Mouse (Mus musculus): ENCODE data around the gene Anks1. TPM values are rescaled to one million over a fixed set of nuclear protein-coding genes. Genes with fewer than 3 reads are reported as not detected.
A peak's percentile ranks its signal among the peaks of the same experiment; 100 is the strongest.

The Anks1 gene
- polyA plus RNA-seq, 1 experiment from 2014 or later: 16.5 TPM

DNA sequence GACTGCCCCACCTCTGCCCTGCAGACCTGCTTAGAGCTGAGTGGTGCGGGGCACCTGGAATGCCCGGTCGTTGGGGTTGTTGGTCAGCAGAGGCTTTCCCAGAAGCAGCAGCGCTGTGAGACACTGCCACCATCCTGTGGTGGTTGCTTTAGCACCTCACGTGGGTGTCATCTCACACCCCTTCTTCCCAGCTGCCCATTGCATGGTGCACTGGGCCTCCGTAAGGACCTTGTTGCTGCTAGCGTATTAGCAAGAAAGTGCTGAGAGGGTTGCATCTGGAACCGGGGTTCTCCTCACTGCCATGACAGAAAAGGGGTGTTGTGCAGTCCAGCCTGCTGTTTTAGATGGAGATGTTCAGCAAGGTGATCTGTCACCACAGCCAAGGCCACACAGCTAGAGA, 97.1 kb downstream of the Anks1 start:
- Histone ChIP-seq H3K4me2 (replicated peaks) (peak overlapping the region; percentile 60), H3K9ac (no peak overlapping the region), H3K4me3 (no peak overlapping the region), H3K4me1 (peaks cover 68% of the 10 kb centered on the region), H3K36me3 (peaks cover 28% of the 10 kb centered on the region), H3K9me3 (no peaks in the 10 kb centered on the region), H3K27me3 (no peaks in the 10 kb centered on the region), H3K27ac (peak overlapping the region; percentile 93)
- 66% methylated on average over 8 of the region's 8 CpGs for WGBS
- no peak for ATAC-seq (ENCODE audit: low FRiP score, low read depth)

DNA sequence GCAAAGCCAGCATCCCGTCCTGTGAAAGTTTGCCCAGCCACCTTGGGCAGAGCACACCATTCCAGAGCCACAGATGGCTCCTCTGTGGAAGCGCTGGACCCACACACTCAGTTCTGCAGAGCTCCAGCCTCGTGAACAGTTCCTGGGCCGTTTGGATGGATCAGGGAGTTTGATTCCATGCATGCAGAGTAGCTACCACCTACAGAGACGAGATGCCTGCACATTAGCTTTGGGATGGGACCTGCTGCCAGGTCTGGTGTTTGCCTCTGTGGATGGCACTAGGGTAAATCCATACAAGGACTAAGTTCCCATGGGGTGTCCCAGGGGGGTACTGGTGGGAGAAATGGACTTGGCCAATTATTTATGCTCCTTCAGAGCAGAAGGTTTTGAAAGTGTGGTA, 97.5 kb downstream of the Anks1 start:
- H3K36me3 ChIP-seq: peaks cover 28% of the 10 kb centered on the region
- peak overlapping the region; percentile 48; the same call in 1 of the 2 replicates for H3K9ac ChIP-seq
- 54% methylated on average over 5 of the region's 5 CpGs for WGBS

DNA sequence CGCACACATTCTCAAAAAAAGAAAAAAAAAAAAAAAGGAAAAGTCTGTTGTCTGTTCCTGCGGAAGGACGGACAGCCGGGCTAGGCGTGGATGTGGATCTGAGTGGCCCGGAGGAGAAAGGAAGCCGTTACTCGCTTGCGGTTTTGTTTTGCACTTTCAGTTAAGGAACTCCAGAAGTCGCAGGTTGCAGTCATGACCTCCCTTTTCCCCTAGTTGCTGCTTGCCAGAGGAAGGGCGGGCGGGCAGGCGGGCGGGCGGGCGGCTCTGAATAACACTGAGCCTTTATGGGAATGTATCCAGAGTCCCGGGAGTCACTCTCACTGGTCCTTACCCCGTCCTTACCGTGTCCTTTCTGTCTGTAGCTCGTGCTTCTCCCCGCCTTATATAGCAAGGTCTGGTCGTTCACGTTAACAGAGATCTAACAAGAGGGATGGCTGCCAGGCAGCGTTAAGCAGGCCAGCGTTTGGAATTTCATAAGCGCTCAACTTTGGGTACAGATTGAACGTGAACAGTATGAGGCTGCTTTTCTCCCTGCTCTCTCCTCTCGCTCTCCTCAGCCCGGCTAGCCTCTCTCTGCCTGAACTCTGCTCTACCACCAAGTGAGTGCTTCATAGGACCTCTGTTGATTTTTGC, 98.2 kb downstream of the Anks1 start:
- peak overlapping the region; percentile 93 for H3K27ac ChIP-seq
- peak overlapping the region; percentile 60 for H3K4me2 ChIP-seq (replicated peaks)
- H3K27me3 ChIP-seq: no peaks in the 10 kb centered on the region
- H3K9ac ChIP-seq: peak overlapping the region; percentile 60
- peaks cover 28% of the 10 kb centered on the region for H3K36me3 ChIP-seq
- peak overlapping the region; percentile 26 for H3K4me3 ChIP-seq
- no peaks in the 10 kb centered on the region for H3K9me3 ChIP-seq
- WGBS: 6% methylated on average over 29 of the region's 29 CpGs
- H3K4me1 ChIP-seq: peaks cover 59% of the 10 kb centered on the region
- peak; percentile 76 for ATAC-seq (ENCODE audit: low FRiP score, low read depth)

More for the DNA sequence above, 97.5 kb downstream of the Anks1 start:
- no peaks in the 10 kb centered on the region for H3K27me3 ChIP-seq
- no peaks in the 10 kb centered on the region for H3K9me3 ChIP-seq
- ATAC-seq (ENCODE audit: low FRiP score, low read depth): 0 out of 2 replicates have a peak, but pooled peaks have one; percentile 4
- peak overlapping the region; percentile 93 for H3K27ac ChIP-seq
- H3K4me3 ChIP-seq: 0 out of 2 replicates have a peak overlapping the region, but pooled peaks have one; percentile 26
- peaks cover 65% of the 10 kb centered on the region for H3K4me1 ChIP-seq
- peak overlapping the region; percentile 60 for H3K4me2 ChIP-seq (replicated peaks)

DNA sequence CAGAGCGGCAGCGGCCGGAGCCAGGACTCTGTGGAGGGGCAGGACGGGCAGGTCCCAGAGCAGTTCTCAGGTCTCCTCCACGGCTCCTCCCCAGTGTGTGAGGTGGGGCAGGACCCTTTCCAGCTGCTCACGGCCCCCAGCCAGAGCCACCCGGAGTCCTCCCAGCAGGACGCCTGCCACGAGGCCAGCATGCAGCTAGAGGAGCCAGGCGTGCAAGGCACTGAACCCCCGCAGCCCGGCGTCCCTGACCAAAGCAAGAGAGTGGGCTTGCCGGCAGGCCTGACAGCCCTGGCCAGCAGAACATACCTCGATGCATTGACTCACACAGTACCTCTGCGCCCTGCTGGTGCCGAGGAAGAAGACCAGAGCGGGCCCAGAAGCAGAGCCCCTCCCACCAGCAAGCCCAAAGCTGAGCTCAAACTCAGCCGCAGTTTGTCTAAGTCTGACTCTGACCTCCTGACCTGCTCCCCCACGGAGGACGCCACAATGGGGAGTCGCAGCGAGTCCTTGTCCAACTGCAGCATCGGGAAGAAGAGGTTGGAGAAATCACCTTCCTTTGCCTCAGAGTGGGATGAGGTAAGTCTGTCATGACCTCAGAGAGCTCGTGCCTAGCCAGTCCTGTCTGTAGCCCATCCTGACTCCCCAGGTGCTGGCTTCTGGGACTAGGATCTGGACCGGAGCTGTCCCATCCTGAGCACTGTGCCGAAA, 98.9 kb downstream of the Anks1 start:
- H3K4me2 ChIP-seq (replicated peaks): peak overlapping the region; percentile 60
- H3K9ac ChIP-seq: peak overlapping the region; percentile 60
- H3K27ac ChIP-seq: peak overlapping the region; percentile 93
- peaks cover 22% of the 10 kb centered on the region for H3K36me3 ChIP-seq
- peaks cover 61% of the 10 kb centered on the region for H3K4me1 ChIP-seq
- WGBS: 30% methylated on average over 27 of the region's 27 CpGs
- ATAC-seq (ENCODE audit: low FRiP score, low read depth): peak; percentile 46; the same call in 1 of the 2 replicates
- no peaks in the 10 kb centered on the region for H3K27me3 ChIP-seq
- H3K4me3 ChIP-seq: peak overlapping the region; percentile 26
- H3K9me3 ChIP-seq: no peaks in the 10 kb centered on the region

DNA sequence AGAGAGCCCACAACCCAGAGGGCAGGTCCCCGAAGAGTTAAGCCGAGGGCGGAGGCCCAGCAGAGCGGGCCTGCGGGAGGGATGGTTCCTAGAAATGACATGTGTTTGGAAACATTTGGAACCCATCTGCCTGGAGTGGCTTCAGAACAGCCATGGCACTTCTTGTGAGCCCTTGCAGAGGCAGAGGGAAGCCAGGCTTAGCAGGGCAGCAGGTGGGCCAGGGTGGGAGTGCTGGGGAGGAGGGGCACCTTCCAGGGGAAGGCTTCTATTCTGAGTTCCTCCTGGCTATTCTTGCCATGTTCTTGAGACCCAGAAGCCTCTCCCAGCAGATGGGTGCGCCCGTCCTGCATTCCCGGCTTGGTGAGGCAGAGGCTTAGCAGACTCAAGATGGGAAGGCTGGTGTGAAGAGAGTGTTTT, 99.5 kb downstream of the Anks1 start:
- H3K27ac ChIP-seq: peak overlapping the region; percentile 93; the same call in 1 of the 2 replicates
- H3K9me3 ChIP-seq: no peaks in the 10 kb centered on the region
- WGBS: 60% methylated on average over 8 of the region's 8 CpGs
- peaks cover 66% of the 10 kb centered on the region for H3K4me1 ChIP-seq
- no peak for ATAC-seq (ENCODE audit: low FRiP score, low read depth)
- H3K9ac ChIP-seq: peak overlapping the region; percentile 60
- peak overlapping the region; percentile 26 for H3K4me3 ChIP-seq
- peak overlapping the region; percentile 60 for H3K4me2 ChIP-seq (replicated peaks)
- H3K36me3 ChIP-seq: peaks cover 20% of the 10 kb centered on the region
- no peaks in the 10 kb centered on the region for H3K27me3 ChIP-seq

DNA sequence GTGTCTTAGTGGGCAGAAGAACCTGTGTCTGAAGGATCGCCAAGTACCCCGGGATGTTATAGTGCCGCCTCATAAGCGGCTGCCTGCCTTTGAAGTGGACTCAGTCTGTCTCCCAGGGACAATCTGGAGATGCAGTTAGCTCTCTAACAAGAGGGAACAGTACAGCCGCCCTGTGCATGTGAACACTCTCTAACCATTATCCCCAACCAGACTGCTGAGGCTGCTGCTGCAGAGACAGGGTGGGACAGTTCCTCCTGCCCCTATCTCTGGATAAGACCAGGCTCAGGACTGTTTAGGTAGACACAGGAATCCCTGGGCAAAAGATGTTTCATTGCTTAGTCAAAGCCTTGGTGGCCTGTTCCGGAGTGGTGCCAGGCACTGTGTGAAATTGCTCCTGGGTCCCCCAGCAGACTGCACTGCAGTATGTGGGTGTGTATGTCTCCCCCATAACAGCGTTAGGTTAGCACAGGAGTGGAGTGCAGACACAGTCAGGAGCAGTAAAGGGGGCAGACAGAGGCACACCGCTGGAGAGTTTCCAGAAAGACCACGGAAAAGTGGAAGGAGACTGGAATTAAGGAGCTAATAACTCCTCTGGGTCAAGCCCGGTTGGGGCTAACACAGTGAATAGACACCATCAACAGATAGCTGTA, 100.1 kb downstream of the Anks1 start:
- Histone ChIP-seq H3K4me2 (replicated peaks) (peak overlapping the region; percentile 60), H3K4me1 (peaks cover 73% of the 10 kb centered on the region), H3K27me3 (no peaks in the 10 kb centered on the region), H3K36me3 (peaks cover 16% of the 10 kb centered on the region), H3K27ac (peak overlapping the region; percentile 28; the same call in 1 of the 2 replicates), H3K9ac (peak overlapping the region; percentile 60; the same call in 1 of the 2 replicates), H3K9me3 (no peaks in the 10 kb centered on the region), H3K4me3 (no peak overlapping the region; the same call in 1 of the 2 replicates)
- no peak for ATAC-seq (ENCODE audit: low FRiP score, low read depth)
- 73% methylated on average over 10 of the region's 10 CpGs for WGBS

DNA sequence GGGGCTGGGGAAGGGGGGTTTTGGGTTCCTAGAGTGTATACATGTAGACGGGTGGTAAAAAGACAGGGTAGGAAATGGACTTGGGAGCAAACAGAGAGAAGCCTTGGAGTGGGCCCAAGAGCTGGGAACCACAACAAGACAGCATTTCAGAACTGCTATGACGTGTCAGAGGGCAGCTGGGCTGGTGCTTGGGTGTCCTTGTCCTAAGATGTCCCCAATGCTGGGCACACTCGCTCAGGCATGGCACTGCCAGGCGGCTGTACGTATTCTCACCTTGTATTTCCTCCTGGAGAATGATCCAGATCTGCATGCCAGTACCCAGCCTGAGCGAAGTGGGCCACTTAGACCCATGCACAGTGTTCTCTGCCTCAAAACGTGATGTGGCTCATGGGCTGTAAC, 100.6 kb downstream of the Anks1 start:
- Histone ChIP-seq H3K27me3 (no peaks in the 10 kb centered on the region), H3K4me2 (replicated peaks) (peak overlapping the region; percentile 60), H3K4me1 (peaks cover 78% of the 10 kb centered on the region), H3K36me3 (peaks cover 16% of the 10 kb centered on the region), H3K9me3 (no peaks in the 10 kb centered on the region), H3K4me3 (no peak overlapping the region; the same call in 1 of the 2 replicates), H3K27ac (no peak overlapping the region; the same call in 1 of the 2 replicates), H3K9ac (no peak overlapping the region)
- no peak for ATAC-seq (ENCODE audit: low FRiP score, low read depth)
- WGBS: 89% methylated on average over 7 of the region's 7 CpGs

DNA sequence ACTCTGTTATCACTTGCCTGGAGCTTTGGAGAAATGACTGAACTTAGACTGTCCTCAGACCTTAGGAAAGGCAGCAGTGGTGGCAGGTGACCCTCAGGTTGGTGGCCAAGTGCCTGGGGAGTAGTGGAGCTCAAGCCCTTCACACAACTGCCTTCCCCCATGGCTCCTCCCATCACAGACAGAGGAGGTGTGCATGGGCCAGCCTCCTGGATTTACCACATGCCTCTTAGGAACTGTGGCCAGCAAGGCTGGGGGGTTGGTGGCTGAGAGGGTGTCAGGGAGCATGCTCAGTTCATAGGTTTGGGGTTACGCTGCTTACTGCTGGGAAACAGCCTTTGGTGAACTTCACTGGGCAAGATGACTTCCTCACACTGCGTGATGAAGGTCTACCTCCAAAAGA, 101.8 kb downstream of the Anks1 start:
- Histone ChIP-seq H3K4me3 (no peak overlapping the region), H3K4me1 (peaks cover 83% of the 10 kb centered on the region), H3K36me3 (peaks cover 16% of the 10 kb centered on the region), H3K9me3 (no peaks in the 10 kb centered on the region), H3K9ac (no peak overlapping the region), H3K27me3 (no peaks in the 10 kb centered on the region), H3K27ac (0 out of 2 replicates have a peak overlapping the region, but pooled peaks have one; percentile 6), H3K4me2 (replicated peaks) (no peak overlapping the region)
- no peak for ATAC-seq (ENCODE audit: low FRiP score, low read depth)
- 87% methylated on average over 2 of the region's 2 CpGs for whole genome bisulfite sequencing

DNA sequence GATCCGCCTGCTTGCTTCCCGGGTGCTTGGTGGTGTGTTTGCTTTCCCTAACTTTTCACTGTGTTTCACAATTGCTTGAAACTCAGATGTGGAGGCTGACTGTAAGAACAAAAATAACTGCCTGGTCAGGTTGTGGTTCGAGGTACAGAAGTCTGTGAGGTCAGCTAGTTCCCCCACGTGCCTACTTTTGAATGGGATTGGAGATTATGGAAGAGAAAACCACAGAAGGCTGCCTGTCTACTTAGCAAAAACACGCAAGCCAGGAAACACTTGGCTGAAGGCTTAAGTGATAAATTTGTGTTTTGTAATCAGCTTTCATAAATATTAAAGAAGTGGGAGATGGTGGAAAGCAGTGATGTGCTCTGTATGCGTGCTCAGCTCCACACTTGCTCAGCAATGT, 103.7 kb downstream of the Anks1 start:
- Histone ChIP-seq H3K36me3 (peaks cover 15% of the 10 kb centered on the region), H3K27me3 (no peaks in the 10 kb centered on the region), H3K27ac (peak overlapping the region; percentile 52; the same call in 1 of the 2 replicates), H3K4me2 (replicated peaks) (peak overlapping the region; percentile 42), H3K4me3 (no peak overlapping the region), H3K4me1 (peaks cover 71% of the 10 kb centered on the region), H3K9ac (peak overlapping the region; percentile 35; the same call in 1 of the 2 replicates), H3K9me3 (no peaks in the 10 kb centered on the region)
- 74% methylated on average over 6 of the region's 6 CpGs for WGBS
- no peak for ATAC-seq (ENCODE audit: low FRiP score, low read depth)

DNA sequence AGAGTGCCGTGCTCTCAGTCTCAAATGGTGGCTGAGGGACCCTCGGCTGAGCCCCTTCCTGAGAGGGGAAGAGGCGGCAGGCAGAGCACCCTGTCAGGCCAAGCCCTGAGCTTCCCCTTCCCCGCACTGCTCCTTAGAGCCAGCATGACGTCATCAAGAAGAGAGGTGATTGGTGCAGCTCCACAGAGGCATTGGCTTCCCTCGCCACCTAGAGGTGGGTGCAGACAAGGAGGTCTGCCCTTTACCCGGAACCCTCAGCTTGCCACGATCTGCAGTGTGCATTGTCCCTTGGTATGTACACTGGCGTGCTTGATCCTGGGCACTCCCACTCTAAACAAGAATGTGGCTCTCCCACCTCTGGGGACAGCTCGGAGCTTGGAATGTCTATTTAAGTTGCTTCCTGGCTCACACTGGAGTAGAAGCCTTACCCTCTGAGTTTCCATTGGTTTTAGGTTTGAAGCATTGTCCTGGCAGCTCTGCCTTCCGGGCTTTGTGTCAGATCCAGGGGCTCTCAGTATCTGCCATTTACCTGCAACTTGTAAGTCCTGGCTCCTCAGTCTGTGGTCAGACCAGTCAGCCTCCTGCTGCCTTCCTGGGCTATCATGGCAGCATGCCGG, 104.3 kb downstream of the Anks1 start:
- Histone ChIP-seq H3K4me1 (peaks cover 66% of the 10 kb centered on the region), H3K9me3 (no peaks in the 10 kb centered on the region), H3K9ac (peak overlapping the region; percentile 48; the same call in 1 of the 2 replicates), H3K4me2 (replicated peaks) (peak overlapping the region; percentile 42), H3K4me3 (no peak overlapping the region), H3K36me3 (peaks cover 10% of the 10 kb centered on the region), H3K27me3 (no peaks in the 10 kb centered on the region), H3K27ac (peak overlapping the region; percentile 66; the same call in 1 of the 2 replicates)
- WGBS: 17% methylated on average over 12 of the region's 12 CpGs
- ATAC-seq (ENCODE audit: low FRiP score, low read depth): peak; percentile 74

DNA sequence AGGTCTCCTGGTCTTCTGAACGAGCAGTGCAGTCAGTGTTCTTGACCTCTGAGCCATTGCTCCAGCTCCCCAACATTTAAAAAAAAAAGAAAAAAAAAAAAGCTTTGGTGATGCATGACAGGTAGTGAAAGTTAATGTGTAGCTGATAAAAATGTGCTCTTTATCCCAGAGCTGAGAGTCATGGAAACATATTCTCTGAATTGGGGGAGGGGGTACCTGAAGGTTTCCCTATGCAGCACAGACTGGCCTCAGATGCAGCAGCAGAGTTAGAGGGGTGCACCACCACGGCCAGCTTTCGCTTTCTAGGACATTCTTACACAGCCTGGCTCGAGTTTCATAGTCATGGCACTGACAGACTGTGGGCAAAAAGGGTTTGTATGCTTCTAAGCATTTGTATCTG, 105.3 kb downstream of the Anks1 start:
- 64% methylated on average over 4 of the region's 4 CpGs for WGBS
- Histone ChIP-seq H3K4me1 (peaks cover 55% of the 10 kb centered on the region), H3K9me3 (no peaks in the 10 kb centered on the region), H3K36me3 (peaks cover 6% of the 10 kb centered on the region), H3K9ac (no peak overlapping the region), H3K4me2 (replicated peaks) (no peak overlapping the region), H3K27me3 (no peaks in the 10 kb centered on the region), H3K27ac (peak overlapping the region; percentile 73), H3K4me3 (no peak overlapping the region)
- ATAC-seq (ENCODE audit: low FRiP score, low read depth): no peak

Measured in limb, embryonic 13.5 days (tissue).